Mouse (Mus musculus) spleen, adult 2 months (tissue): ENCODE measurements around the gene A930004D18Rik.

Experiments
- CTCF ChIP-seq: fragments of 200-500 bp; IDR thresholded peaks from 2 replicates; pipeline ENCODE4 v1.5.1; 2011; ENCODE audit warnings: mild to moderate bottlenecking, inconsistent platforms; ENCODE audit not compliant: insufficient read depth, insufficient read length, insufficient replicate concordance; ENCODE audit errors: extremely low read depth
- POLR2A ChIP-seq: fragments of 200-500 bp; IDR thresholded peaks from 2 replicates; pipeline ENCODE4 v1.6.1; 2011; ENCODE audit warnings: low read depth, low read length, inconsistent platforms

DNA sequence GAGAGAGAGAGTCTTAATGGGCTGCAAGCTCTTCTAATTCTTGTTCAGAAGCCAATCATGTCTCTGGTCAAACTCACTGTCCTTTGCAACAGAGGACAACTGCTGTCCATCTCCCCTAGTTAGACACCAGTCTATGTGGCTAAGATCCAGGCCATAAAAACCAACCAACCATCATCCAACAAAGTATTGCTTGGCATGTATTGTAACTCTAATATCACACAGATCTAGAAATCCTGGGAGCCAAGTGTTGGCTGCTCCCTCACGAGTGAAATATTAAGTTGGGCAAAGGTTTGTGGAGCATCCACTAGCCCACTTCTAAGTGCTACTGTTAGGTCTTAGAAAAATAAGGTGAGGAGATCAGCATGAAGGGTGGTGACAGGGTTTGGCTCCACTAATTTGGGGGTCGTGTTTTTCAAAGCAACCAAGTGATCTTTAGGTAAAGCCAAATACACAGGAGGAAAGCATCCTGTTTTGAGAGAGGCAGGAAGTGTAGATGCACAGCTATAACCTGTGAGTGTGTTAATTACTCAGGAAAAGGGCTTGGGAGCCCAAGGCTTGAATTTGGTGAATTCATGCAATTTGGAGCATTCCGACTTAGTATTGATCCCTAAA, 710 bp upstream of the A930004D18Rik start:
- no peak for TF ChIP-seq POLR2A
- no peak for TF ChIP-seq CTCF
